Mouse (Mus musculus) C2C12 (cell line): ENCODE measurements at regions not wholly inside any gene's neighbourhood (a gene's known extent, or its start where the extent isn't known, plus 50 kb on each side); places are given as distances from the start of the nearest gene placed in this dataset.

Source experiments
- CEBPB ChIP-seq: IDR thresholded peaks from one replicate; pipeline ENCODE4 v1.6.1; 2011; ENCODE audit warnings: low read depth, mild to moderate bottlenecking, control low read depth, moderate library complexity
- CTCF ChIP-seq: IDR thresholded peaks from one replicate; pipeline ENCODE4 v1.5.1; 2011; ENCODE audit not compliant: control insufficient read depth, insufficient read depth, insufficient read length
- FOSL1 ChIP-seq: IDR thresholded peaks from one replicate; pipeline ENCODE4 v1.8.0; 2011; ENCODE audit warnings: mild to moderate bottlenecking, low read length; ENCODE audit not compliant: poor library complexity, insufficient read depth, severe bottlenecking
- MAX ChIP-seq: IDR thresholded peaks from one replicate; pipeline ENCODE4 v1.6.1; 2011; ENCODE audit warnings: mild to moderate bottlenecking, control low read depth
- MYOD1 ChIP-seq: IDR thresholded peaks from one replicate; pipeline ENCODE4 v1.6.1; 2011; ENCODE audit warnings: low read depth; ENCODE audit not compliant: control insufficient read depth, insufficient read length
- MYOG ChIP-seq: IDR thresholded peaks from one replicate; pipeline ENCODE4 v1.6.1; 2011; ENCODE audit not compliant: control insufficient read depth, insufficient read length; ENCODE audit errors: extremely low read depth
- USF1 ChIP-seq: IDR thresholded peaks from one replicate; pipeline ENCODE4 v1.6.1; 2011; ENCODE audit warnings: low read depth, mild to moderate bottlenecking, control low read depth, moderate library complexity

DNA sequence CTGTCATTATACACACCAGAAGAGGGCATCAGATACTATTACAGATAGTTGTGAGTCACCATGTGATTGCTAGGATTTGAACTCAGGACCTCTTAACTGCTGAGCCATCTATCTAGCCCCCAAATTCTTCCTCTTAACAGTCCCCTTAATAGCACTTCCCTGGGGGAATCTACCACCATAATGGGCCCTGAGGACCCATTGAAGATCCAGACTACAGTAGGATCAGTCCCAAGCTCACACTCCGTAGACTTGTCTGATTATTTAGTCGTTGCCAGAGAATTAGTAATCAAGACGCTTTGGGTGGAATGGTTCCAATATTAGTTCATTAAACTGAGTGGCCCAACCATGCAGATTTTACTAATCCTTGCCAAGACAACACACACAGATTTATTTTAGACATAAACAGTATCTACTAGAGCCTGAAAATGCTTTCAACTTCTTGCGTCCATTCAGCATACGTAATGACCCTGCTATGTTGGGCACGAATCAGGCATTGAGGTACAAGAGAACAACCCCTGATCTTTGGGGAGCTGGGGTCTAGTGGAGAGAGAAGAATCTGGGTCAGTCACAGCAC is 191.6 kb upstream of the Rad23b start:
- TF ChIP-seq MAX (no peak), CTCF (no peak), MYOD1 (no peak), FOSL1 (no peak), USF1 (no peak), MYOG (no peak), CEBPB (no peak)
